Mouse (Mus musculus): Measurements from ENCODE around the gene Vrk2.

DNA sequence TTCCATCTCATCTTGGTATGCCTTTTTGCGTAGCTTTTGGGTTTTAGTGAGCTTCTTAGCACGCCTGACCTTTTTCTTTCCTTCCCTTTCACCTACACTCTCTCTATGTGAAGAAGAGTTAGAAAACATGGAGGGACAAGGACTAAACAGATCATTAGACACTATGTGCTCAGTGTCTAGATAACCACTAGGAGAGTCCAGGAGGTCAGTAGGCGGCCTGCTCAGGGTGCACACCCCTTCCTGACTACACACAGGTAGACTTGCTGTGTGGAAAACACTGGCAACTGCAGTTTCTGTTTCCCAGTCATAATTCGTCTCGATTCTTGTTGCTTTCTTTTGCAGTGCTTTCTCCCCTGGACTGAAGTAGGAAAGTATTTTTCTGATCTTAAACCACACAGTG is 97.8 kb downstream of the Vrk2 start:
- peak; percentile 14; the same call in 1 of the 2 replicates for TF ChIP-seq CTCF (IDR thresholded peaks at IDR 0.05; ENCODE audit: low read depth)
- TF ChIP-seq EP300 (IDR thresholded peaks at IDR 0.05; ENCODE audit: low read depth), result no peak
